Mouse (Mus musculus) yolk sac, embryonic 10.5 days (tissue): ENCODE results near the gene Gnl1.
"Not testable (repeated sequence)": the region's sequence is repeated elsewhere in the genome, so short reads cannot be mapped to it uniquely, and the experiment has no call there.

Experiments
- DNase-seq: peaks from one replicate; pipeline ENCODE4 v3.0.0-alpha.2; 2017; ENCODE audit warnings: low spot score

The Gnl1 gene

GRCm38 (mm10) chr17:35979401-35980362 is at the start of gene Gnl1, which contains the start of gene Prr3:
Gene Gnl1 (plus strand): TSS chr17:35979851.
Gene Prr3 (minus strand): TSS chr17:35980236.
- DNase-seq = peak; percentile 97

GRCm38 (mm10) chr17:35930627-35931026 is 49.0 kb upstream of the Gnl1 start:
- DNase-seq = no peak

GRCm38 (mm10) chr17:35932608-35933007 is 47.0 kb upstream of the Gnl1 start:
- no peak for DNase-seq

GRCm38 (mm10) chr17:35935763-35936162 is 43.9 kb upstream of the Gnl1 start:
- not testable (repeated sequence) for DNase-seq

GRCm38 (mm10) chr17:35937700-35938348 is 41.8 kb upstream of the Gnl1 start:
- DNase-seq = no peak

GRCm38 (mm10) chr17:35939108-35939507 is 40.5 kb upstream of the Gnl1 start:
- DNase-seq = no peak

GRCm38 (mm10) chr17:35939941-35940340 is 39.7 kb upstream of the Gnl1 start:
- no peak for DNase-seq

- DNase-seq = not testable (repeated sequence)
Measured at GRCm38 (mm10) chr17:35950946-35951345, 28.7 kb upstream of the Gnl1 start.

- not testable (repeated sequence) for DNase-seq
Measured at GRCm38 (mm10) chr17:35952559-35952958, 27.1 kb upstream of the Gnl1 start.

- DNase-seq = no peak
Measured at GRCm38 (mm10) chr17:35954665-35955064, 25.0 kb upstream of the Gnl1 start.

GRCm38 (mm10) chr17:35958533-35959223 is 21.0 kb upstream of the Gnl1 start:
- DNase-seq = no peak

- no peak for DNase-seq
Measured at GRCm38 (mm10) chr17:35963279-35963678, 16.4 kb upstream of the Gnl1 start.

- DNase-seq = no peak
Measured at GRCm38 (mm10) chr17:35967621-35968020, 12.0 kb upstream of the Gnl1 start.

GRCm38 (mm10) chr17:35969418-35970389 is 9.9 kb upstream of the Gnl1 start, which contains the start of gene Abcf1:
Gene Abcf1 (minus strand): TSS chr17:35969761.
- DNase-seq = peak; percentile 97

- DNase-seq = no peak
Measured at GRCm38 (mm10) chr17:35972131-35972530, 7.5 kb upstream of the Gnl1 start.

- peak; percentile 92 for DNase-seq
Measured at GRCm38 (mm10) chr17:35978811-35979400, 745 bp upstream of the Gnl1 start.

- DNase-seq = no peak
Measured at GRCm38 (mm10) chr17:35980363-35980754, 708 bp downstream of the Gnl1 start.

- no peak for DNase-seq
Measured at GRCm38 (mm10) chr17:35981776-35982175, 2.1 kb downstream of the Gnl1 start.

GRCm38 (mm10) chr17:35991781-35992180 is 12.1 kb downstream of the Gnl1 start:
- DNase-seq = no peak

GRCm38 (mm10) chr17:35993675-35994074 is 14.0 kb downstream of the Gnl1 start:
- peak; percentile 72 for DNase-seq
